Mouse (Mus musculus) embryonic facial prominence, embryonic 11.5 days (tissue): ENCODE measurements around the gene Iscu. TPM values are rescaled to one million over a fixed set of nuclear protein-coding genes. Genes with fewer than 3 reads are reported as not detected.
A peak's percentile ranks its signal among the peaks of the same experiment; 100 is the strongest.

Experiments
- ATAC-seq: fragments of 200-750 bp; cut with Nextera tagmentation; replicated peaks from 2 replicates; pipeline ENCODE4 v1.8.0; 2017; ENCODE audit warnings: low read depth; ENCODE audit not compliant: insufficient number of reproducible peaks, low FRiP score, low TSS enrichment
- DNase-seq: peaks from one replicate; pipeline ENCODE4 v3.0.0-alpha.2; 2015; ENCODE audit warnings: low spot score
- H3K27ac ChIP-seq: fragments of 300-500 bp; sonication (generic); replicated peaks from 2 replicates; pipeline ENCODE4 v1.5.1; 2014; ENCODE audit warnings: mild to moderate bottlenecking, low read depth, low read length, control low read depth
- H3K27me3 ChIP-seq: fragments of 300-500 bp; sonication (generic); 2 replicates; pipeline ENCODE4 v1.6.1; 2014; ENCODE audit warnings: mild to moderate bottlenecking, low read length, moderate library complexity, mixed read lengths; ENCODE audit not compliant: control insufficient read depth, insufficient read depth
- H3K36me3 ChIP-seq: fragments of 300-500 bp; sonication (generic); replicated peaks from 2 replicates; pipeline ENCODE4 v1.6.1; 2014; ENCODE audit warnings: low read depth, mild to moderate bottlenecking, low read length, moderate library complexity, mixed read lengths; ENCODE audit not compliant: control insufficient read depth, insufficient read depth
- H3K4me1 ChIP-seq: fragments of 300-500 bp; sonication (generic); 2 replicates; pipeline ENCODE4 v1.6.1; 2014; ENCODE audit warnings: low read length, mixed read lengths; ENCODE audit not compliant: control insufficient read depth, insufficient read depth
- H3K4me2 ChIP-seq: fragments of 300-500 bp; sonication (generic); 2 replicates; pipeline ENCODE4 v1.6.1; 2014; ENCODE audit warnings: low read depth, mild to moderate bottlenecking, control low read depth, low read length, moderate library complexity
- H3K4me3 ChIP-seq: fragments of 300-500 bp; sonication (generic); 2 replicates; pipeline ENCODE4 v1.5.1; 2014; ENCODE audit warnings: low read depth, low read length, control low read depth
- H3K9ac ChIP-seq: fragments of 300-500 bp; sonication (generic); replicated peaks from 2 replicates; pipeline ENCODE4 v1.6.1; 2014; ENCODE audit warnings: mild to moderate bottlenecking, control low read depth, low read length
- H3K9me3 ChIP-seq: fragments of 300-500 bp; sonication (generic); replicated peaks from 2 replicates; pipeline ENCODE4 v1.6.1; 2016; ENCODE audit warnings: mild to moderate bottlenecking, low read length, inconsistent platforms, mixed read lengths; ENCODE audit not compliant: control insufficient read depth
- WGBS: fragments of 180-500 bp; shearing (Covaris S2); extraction: QIAGEN DNeasy Blood & Tissue Kit; methylation state at CpG from one replicate; pipeline ENCODE4 v1.1.7; 2014; 5-methylcytosine and 5-hydroxymethylcytosine counted together
- polyA plus RNA-seq: library from polyadenylated mRNA; unstranded; fragments of >200 nt; fragmentation: Nextera tagmentation; extraction: Ambion mirVana; gene quantifications from 2 replicates; pipeline ENCODE4 v1.2.1, GENCODE M21; 2014

The Iscu gene
- 103 and 113 TPM in 2 replicates for polyA plus RNA-seq

GRCm38 (mm10) chr5:113772450-113772895 is at the start of gene Iscu, which contains the start of gene Sart3:
Iscu (plus strand) TSS chr5:113772748.
Sart3 (minus strand) TSS chr5:113772510.
- H3K4me1 ChIP-seq, result 0 out of 2 replicates have a peak, but pooled peaks cover 2% of the 10 kb centered on the region
- peak within 1 kb of the TSS; percentile 94 for H3K9ac ChIP-seq
- ATAC-seq (peak; percentile 68), DNase-seq (peak; percentile 97)
- under 1% methylated on average over 47 of the region's 49 CpGs for WGBS
- H3K4me3 ChIP-seq, result peak within 1 kb of the TSS; percentile 83
- H3K4me2 ChIP-seq, result peak within 1 kb of the TSS; percentile 78
- no peaks in the 10 kb centered on the region; the same call in none of the 2 replicates for H3K36me3 ChIP-seq
- peak within 1 kb of the TSS; percentile 91 for H3K27ac ChIP-seq
- no peaks in the 10 kb centered on the region for H3K9me3 ChIP-seq
- H3K27me3 ChIP-seq, result no peaks in the 10 kb centered on the region

GRCm38 (mm10) chr5:113723567-113724237 is 48.8 kb upstream of the Iscu start:
- 36% methylated on average over 8 of the region's 8 CpGs for WGBS
- no peak for ATAC-seq

DNA sequence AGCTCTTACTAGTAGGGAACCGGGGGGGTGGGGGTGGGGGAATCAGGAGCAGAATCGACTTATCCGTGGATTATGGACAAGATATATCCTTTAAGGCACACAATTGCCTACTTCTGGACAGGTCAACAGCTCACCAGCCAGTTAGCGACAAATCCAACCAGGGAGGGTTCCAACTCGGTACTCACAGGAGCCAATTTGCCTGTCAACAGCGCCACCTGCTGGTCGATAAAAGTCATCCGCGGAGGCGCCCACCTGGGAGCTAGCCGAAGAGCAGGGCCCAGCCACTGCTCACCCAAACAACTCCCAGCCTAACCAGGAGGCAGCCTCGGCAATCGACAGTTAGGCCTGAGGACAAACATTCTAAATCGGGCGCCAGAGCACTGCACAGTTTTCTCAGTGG is 48.1 kb upstream of the Iscu start, which contains the start of gene 1700069L16Rik:
Gene 1700069L16Rik, minus strand, starts transcription at position 327 of the 400 bp plus-strand sequence.
- Histone ChIP-seq H3K27me3 (no peaks in the 10 kb centered on the region), H3K9ac (no peak within 1 kb of the TSS), H3K9me3 (no peaks in the 10 kb centered on the region), H3K4me1 (no peaks in the 10 kb centered on the region), H3K4me2 (no peak within 1 kb of the TSS), H3K27ac (no peak within 1 kb of the TSS), H3K36me3 (no peaks in the 10 kb centered on the region), H3K4me3 (no peak within 1 kb of the TSS)
- WGBS, result 4% methylated on average over 15 of the region's 15 CpGs
- ATAC-seq, result peak; percentile 65; the same call in 1 of the 2 replicates
- peak; percentile 92 for DNase-seq

More at GRCm38 (mm10) chr5:113723567-113724237, 48.8 kb upstream of the Iscu start:
- H3K4me1 ChIP-seq, result no peaks in the 10 kb centered on the region
- H3K4me3 ChIP-seq, result no peak overlapping the region
- H3K36me3 ChIP-seq, result no peaks in the 10 kb centered on the region
- H3K9ac ChIP-seq, result no peak overlapping the region
- H3K27me3 ChIP-seq, result no peaks in the 10 kb centered on the region
- H3K9me3 ChIP-seq, result no peaks in the 10 kb centered on the region
- no peak overlapping the region for H3K4me2 ChIP-seq
- no peak for DNase-seq
- no peak overlapping the region for H3K27ac ChIP-seq

DNA sequence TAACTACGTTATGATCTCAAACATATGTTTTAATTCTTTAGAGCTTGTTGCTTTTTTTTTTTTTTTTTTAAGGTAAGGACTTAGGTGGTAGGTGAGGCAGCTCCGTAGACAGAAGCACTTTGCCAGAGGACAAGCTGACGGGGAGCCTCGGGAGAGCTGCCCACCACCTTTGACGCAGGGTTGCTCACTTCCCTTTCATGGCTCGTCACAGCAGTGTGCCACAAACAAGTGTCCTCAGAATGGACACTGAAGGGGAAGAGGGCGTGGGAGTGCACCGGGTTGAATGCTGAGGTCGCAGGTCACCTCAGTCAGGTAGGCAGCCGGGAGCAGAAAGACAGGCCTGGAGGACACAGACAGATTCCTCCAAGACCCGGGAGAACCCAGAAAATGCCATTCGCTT is 47.1 kb upstream of the Iscu start:
- no peaks in the 10 kb centered on the region for H3K36me3 ChIP-seq
- DNase-seq (no peak), ATAC-seq (no peak)
- H3K4me3 ChIP-seq, result no peak overlapping the region
- no peak overlapping the region for H3K4me2 ChIP-seq
- no peaks in the 10 kb centered on the region for H3K9me3 ChIP-seq
- no peak overlapping the region for H3K9ac ChIP-seq
- H3K27me3 ChIP-seq, result no peaks in the 10 kb centered on the region
- WGBS, result 67% methylated on average over 12 of the region's 12 CpGs
- no peaks in the 10 kb centered on the region for H3K4me1 ChIP-seq
- no peak overlapping the region for H3K27ac ChIP-seq

GRCm38 (mm10) chr5:113726618-113727017 is 45.9 kb upstream of the Iscu start:
- Histone ChIP-seq H3K27me3 (no peaks in the 10 kb centered on the region), H3K9ac (no peak overlapping the region), H3K4me1 (no peaks in the 10 kb centered on the region), H3K27ac (no peak overlapping the region), H3K4me3 (no peak overlapping the region), H3K9me3 (no peaks in the 10 kb centered on the region), H3K4me2 (no peak overlapping the region), H3K36me3 (no peaks in the 10 kb centered on the region)
- DNase-seq (no peak), ATAC-seq (no peak)
- 86% methylated on average over 6 of the region's 6 CpGs for WGBS

- DNase-seq (no peak), ATAC-seq (no peak)
- WGBS, result 71% methylated on average over 12 of the region's 12 CpGs
Observed at GRCm38 (mm10) chr5:113727238-113727637, 45.3 kb upstream of the Iscu start.

DNA sequence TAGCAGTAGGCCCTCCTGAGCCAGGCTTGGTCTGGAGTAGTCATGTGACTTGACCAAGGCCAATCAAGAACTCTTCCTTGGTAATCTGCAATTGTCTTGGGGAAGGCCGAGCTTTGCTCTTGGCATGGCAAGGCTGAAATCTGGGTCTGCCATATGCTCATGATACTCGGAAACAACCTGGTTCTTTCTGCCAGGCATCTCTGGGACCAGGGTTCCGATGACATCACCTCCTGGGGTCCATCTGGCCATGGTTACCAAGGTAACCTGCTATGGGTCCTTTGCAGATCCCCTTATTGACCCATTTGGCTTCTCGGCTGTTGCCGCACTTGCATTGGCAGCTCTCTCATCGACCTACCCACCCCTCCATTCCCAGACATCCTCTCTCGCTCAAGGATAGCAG is 44.5 kb upstream of the Iscu start:
- Histone ChIP-seq H3K27ac (no peak overlapping the region), H3K4me2 (no peak overlapping the region), H3K36me3 (no peaks in the 10 kb centered on the region), H3K9me3 (no peaks in the 10 kb centered on the region), H3K4me3 (no peak overlapping the region), H3K4me1 (no peaks in the 10 kb centered on the region), H3K27me3 (no peaks in the 10 kb centered on the region), H3K9ac (no peak overlapping the region)
- DNase-seq, result no peak
- 56% methylated on average over 7 of the region's 7 CpGs for WGBS
- ATAC-seq, result no peak

More at GRCm38 (mm10) chr5:113727238-113727637, 45.3 kb upstream of the Iscu start:
- Histone ChIP-seq H3K27ac (no peak overlapping the region), H3K27me3 (no peaks in the 10 kb centered on the region), H3K4me3 (no peak overlapping the region), H3K9ac (no peak overlapping the region), H3K4me2 (no peak overlapping the region), H3K9me3 (no peaks in the 10 kb centered on the region), H3K4me1 (no peaks in the 10 kb centered on the region), H3K36me3 (no peaks in the 10 kb centered on the region)

GRCm38 (mm10) chr5:113728691-113729090 is 43.9 kb upstream of the Iscu start:
- no peak for ATAC-seq
- no peak for DNase-seq
- WGBS, result 82% methylated on average over 7 of the region's 7 CpGs
- Histone ChIP-seq H3K27ac (no peak overlapping the region), H3K4me3 (no peak overlapping the region), H3K4me1 (no peaks in the 10 kb centered on the region), H3K4me2 (no peak overlapping the region), H3K36me3 (no peaks in the 10 kb centered on the region), H3K9me3 (no peaks in the 10 kb centered on the region), H3K9ac (no peak overlapping the region), H3K27me3 (no peaks in the 10 kb centered on the region)
